Mouse (Mus musculus) thymus, postnatal 10 days (tissue): ENCODE data around the gene B4galt7.
"Not testable (repeated sequence)": the region's sequence is repeated elsewhere in the genome, so short reads cannot be mapped to it uniquely, and the experiment has no call there.

Source experiments
- DNase-seq, 2 experiments: peaks; one replicate each; pipeline ENCODE4 v3.0.0; 2021; ENCODE audit warnings: low spot score in 2 of 2

B4galt7 gene

GRCm38 (mm10) chr13:55599566-55600540, at the start of gene B4galt7:
Gene B4galt7 (plus strand): TSS chr13:55599896.
- peak; percentile 55 to 69 for DNase-seq

- no peak for DNase-seq
Measured at GRCm38 (mm10) chr13:55555921-55556320, 43.8 kb upstream of the B4galt7 start.

- no peak for DNase-seq
Measured at GRCm38 (mm10) chr13:55557499-55557898, 42.2 kb upstream of the B4galt7 start.

GRCm38 (mm10) chr13:55563266-55563879, 36.3 kb upstream of the B4galt7 start:
- DNase-seq = no peak

GRCm38 (mm10) chr13:55567001-55567400, 32.7 kb upstream of the B4galt7 start:
- no peak for DNase-seq

- no peak for DNase-seq
Measured at GRCm38 (mm10) chr13:55567949-55568348, 31.7 kb upstream of the B4galt7 start.

- not testable (repeated sequence) for DNase-seq
Measured at GRCm38 (mm10) chr13:55568524-55568923, 31.2 kb upstream of the B4galt7 start.

- DNase-seq = peak; percentile 26 to 47
Measured at GRCm38 (mm10) chr13:55569726-55570285, 29.9 kb upstream of the B4galt7 start.

- DNase-seq = peak; percentile 38 to 61
Measured at GRCm38 (mm10) chr13:55570286-55570973, 29.3 kb upstream of the B4galt7 start.

GRCm38 (mm10) chr13:55571027-55571751, 28.5 kb upstream of the B4galt7 start, which contains the start of gene Fam193b:
Gene Fam193b (minus strand): TSS chr13:55571120.
- DNase-seq = peak; percentile 86 to 93

GRCm38 (mm10) chr13:55571977-55572376, 27.7 kb upstream of the B4galt7 start:
- no peak for DNase-seq

GRCm38 (mm10) chr13:55573432-55573831, 26.3 kb upstream of the B4galt7 start, which contains the start of gene Tmed9:
Gene Tmed9 (plus strand): TSS chr13:55573732.
- no peak for DNase-seq

GRCm38 (mm10) chr13:55574321-55574720, 25.4 kb upstream of the B4galt7 start:
- DNase-seq = peak in 1 of 2 experiments; percentile 19

GRCm38 (mm10) chr13:55575932-55576331, 23.8 kb upstream of the B4galt7 start:
- no peak for DNase-seq

- not testable (repeated sequence) for DNase-seq
Measured at GRCm38 (mm10) chr13:55576872-55577271, 22.8 kb upstream of the B4galt7 start.

GRCm38 (mm10) chr13:55578086-55578485, 21.6 kb upstream of the B4galt7 start:
- DNase-seq = no peak

GRCm38 (mm10) chr13:55591961-55592490, 7.7 kb upstream of the B4galt7 start:
- peak in 1 of 2 experiments; percentile 3 for DNase-seq

GRCm38 (mm10) chr13:55592512-55593253, 7.0 kb upstream of the B4galt7 start:
- DNase-seq = peak; percentile 97

GRCm38 (mm10) chr13:55593254-55593747, 6.4 kb upstream of the B4galt7 start:
- DNase-seq = no peak

- peak in 1 of 2 experiments; percentile 3 for DNase-seq
Measured at GRCm38 (mm10) chr13:55595375-55595774, 4.3 kb upstream of the B4galt7 start.
